Mouse (Mus musculus): ENCODE results near the gene Prm2. TPM values are rescaled to one million over a fixed set of nuclear protein-coding genes. Genes with fewer than 3 reads are reported as not detected.

The Prm2 gene
- total RNA-seq (2023; ENCODE audit: inconsistent age): not detected in 4 replicates

DNA sequence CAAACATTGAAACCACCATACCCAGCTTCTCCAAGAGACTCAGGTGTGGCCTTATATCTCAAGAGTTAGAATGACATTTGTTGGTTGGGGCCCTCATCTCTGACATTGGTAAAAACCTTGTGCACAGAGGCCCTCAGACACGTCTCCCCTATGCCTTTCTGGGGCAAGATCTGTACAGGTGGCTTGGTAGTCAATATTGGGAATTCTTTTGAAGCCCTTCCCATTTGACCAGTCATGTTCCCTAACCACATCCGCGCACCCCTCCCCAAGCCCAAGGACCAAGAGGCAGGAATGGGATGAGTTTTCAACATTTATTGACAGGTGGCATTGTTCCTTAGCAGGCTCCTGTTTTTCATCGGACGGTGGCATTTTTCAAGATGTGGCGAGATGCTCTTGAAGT lies at the start of gene Prm2:
Gene Prm2, minus strand, starts transcription at position 101 of the 400 bp plus-strand sequence.

DNA sequence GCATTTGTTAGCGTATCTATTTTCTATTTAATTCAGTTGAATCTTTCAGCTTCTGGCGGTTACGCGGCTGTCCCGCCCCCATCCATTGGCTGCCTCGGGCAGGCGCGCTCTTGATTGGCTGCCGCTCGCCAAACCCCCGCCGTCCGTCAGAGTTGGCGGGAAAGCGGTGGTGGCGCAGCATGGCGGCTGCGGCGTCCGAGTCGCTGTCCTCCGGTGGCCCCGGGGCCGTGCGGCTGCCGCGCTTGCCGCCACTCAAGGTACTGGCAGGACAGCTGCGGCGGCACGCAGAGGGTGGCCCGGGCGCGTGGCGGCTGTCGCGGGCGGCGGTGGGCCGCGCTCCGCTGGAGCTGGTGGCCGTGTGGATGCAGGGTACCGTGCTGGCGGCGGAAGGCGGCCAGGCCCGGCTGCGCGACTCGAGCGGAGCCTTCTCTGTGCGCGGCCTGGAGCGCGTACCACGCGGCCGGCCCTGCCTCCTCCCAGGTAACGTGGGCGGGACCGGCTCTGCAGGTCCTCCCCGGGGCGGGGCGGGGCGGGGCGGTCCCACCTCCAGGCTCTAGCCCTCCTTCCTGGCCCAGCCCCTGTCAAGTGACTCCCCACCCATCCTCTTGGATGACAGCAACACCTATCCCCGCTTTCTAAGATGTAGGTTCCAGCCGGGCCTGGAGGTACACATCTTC lies 39.1 kb upstream of the Prm2 start, which contains the start of gene Rmi2:
Gene Rmi2, plus strand, starts transcription at position 149 of the 677 bp plus-strand sequence.

GRCm38 (mm10) chr16:10812865-10813371 lies 17.0 kb upstream of the Prm2 start, which contains the start of gene Gm11172:
Gm11172 (plus strand) TSS chr16:10812915.

GRCm38 (mm10) chr16:10805789-10806527 lies 10.0 kb upstream of the Prm2 start, which contains the start of gene Prm1:
Prm1 (minus strand) TSS chr16:10805839.

DNA sequence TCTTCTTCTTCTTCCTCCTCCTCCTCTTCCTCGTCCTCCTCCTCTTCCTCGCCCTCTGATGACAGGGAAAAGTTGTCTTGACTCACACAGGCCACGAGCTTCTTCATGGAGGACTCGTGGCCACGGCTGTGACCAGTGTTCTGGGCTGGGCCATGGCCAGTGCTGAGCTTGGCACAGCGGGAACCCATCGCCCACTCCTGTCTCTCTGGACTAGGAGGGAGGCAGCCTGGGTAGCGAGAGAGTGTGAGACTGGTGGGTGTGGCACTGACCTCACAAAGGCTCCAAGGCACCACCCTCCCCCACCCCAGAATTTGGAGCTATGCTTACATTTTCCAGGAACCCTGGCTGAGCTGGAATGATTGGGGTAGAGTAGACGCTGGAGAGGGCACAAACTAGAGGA lies 5.2 kb downstream of the Prm2 start, which contains the start of gene Prm3:
Gene Prm3, minus strand, starts transcription at position 213 of the 400 bp plus-strand sequence.

DNA sequence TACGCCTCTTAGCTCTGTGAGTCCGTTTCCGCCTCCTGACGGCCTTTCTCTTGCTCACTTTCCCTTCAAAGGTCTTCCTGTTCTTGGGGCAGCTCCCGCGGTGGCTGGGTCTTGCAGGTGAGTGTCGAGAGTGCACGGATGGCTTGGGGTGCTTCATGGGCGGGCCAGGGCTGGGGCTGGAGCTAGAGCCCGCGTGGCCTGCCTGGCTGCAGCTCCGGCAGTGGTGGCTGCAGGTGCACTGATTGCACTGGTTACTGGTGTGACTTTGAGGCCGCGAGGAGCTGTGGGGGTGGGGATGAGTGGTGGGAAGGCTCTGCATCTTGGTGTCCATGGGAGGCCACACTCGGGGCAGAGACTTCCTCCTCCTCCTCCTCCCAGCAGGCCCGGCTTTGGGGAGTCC lies 7.7 kb downstream of the Prm2 start, which contains the start of gene Tnp2:
Gene Tnp2, minus strand, starts transcription at position 390 of the 400 bp plus-strand sequence.

DNA sequence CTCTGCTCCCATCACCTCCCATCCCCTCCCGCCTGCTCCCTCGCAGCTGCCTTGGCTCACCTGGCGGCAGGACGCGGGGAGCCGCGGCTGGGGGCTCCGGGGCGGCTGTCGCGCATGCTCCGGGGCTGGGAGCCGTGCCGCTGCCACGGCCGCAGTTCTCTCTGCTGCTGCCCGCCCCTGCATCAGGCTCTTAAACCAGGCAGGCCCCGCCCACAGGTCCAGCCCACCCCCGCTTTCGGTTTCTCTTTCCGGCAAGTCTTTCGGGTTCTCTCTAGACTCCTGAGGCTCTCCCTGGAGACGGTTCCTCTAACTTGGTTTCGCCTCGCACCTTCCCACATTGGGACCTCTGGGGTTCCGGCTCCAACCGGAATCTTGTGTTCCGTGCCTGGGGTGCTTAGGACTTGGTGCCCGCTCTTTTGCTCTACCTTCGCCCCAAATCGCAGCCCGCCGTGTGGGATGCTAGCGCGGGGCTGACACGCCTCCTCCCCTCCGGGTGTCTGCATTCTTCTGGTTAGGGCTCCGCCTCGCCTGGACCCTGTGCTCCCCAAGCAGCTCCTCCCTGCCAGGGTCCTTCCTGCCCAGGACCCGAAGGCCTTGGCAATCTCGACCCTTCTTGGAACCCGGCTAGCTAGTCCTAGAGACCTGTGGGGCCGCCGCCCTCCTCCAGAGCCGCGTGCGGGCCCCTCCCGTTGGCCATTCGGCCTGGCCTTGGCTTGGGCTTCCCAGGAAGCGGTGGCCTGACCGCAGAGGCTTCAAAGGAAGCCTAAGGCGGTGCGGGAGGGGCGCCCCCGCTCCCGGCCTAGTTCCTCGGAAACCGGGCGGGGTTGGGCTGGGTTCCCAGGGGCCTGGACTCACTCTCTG lies 10.3 kb downstream of the Prm2 start, which contains the start of gene Socs1:
Gene Socs1, minus strand, starts transcription at position 166 of the 861 bp plus-strand sequence.

Other genes with a start within 250 kb of the Prm2 start
- gene Socs1, start 10.6 kb downstream of the Prm2 start, total RNA-seq (2023; ENCODE audit: inconsistent age): 3.7 to 4.4 TPM (median 3.9 TPM) in 4 replicates
- gene Tnp2, start 7.5 kb downstream of the Prm2 start, total RNA-seq (2023; ENCODE audit: inconsistent age): not detected in 4 replicates
- not detected in 4 replicates for gene Prm3, start 5.2 kb downstream of the Prm2 start, total RNA-seq (2023; ENCODE audit: inconsistent age)
- gene Prm1, start 9.7 kb upstream of the Prm2 start, total RNA-seq (2023; ENCODE audit: inconsistent age): not detected in 4 replicates
- gene Gm11172, start 16.8 kb upstream of the Prm2 start, total RNA-seq (2023; ENCODE audit: inconsistent age): not detected in 4 replicates
- 1.1 to 1.8 TPM (median 1.2 TPM) in 4 replicates for gene Rmi2, start 38.9 kb upstream of the Prm2 start, total RNA-seq (2023; ENCODE audit: inconsistent age)